In genomic region chr13:34650953-34651352, GRCm38 (mm10) we compare ENCODE assay signal across 8 mouse cellular contexts. TPM values are rescaled to one million over a fixed set of nuclear protein-coding genes. Genes with fewer than 3 reads are reported as not detected.
A peak's percentile ranks its signal among the peaks of the same experiment; 100 is the strongest.
DNase-seq lines count a peak whose midpoint lies in the region; ATAC-seq lines count a peak whose summit lies in the region.

No protein-coding gene starts in this region.

- H3K4me3 ChIP-seq in intestine, embryonic 14.5 days (ENCODE audit: low read depth, low read length): peak overlapping the region; percentile 57
- peak overlapping the region; percentile 62 for H3K4me3 ChIP-seq in liver, embryonic 11.5 days (ENCODE audit: low read depth, low read length)
- H3K4me3 ChIP-seq in neural tube, embryonic 12.5 days: no peak overlapping the region; the same call in 1 of the 2 replicates

- H3K9me3 ChIP-seq in intestine, embryonic 14.5 days (ENCODE audit: control insufficient read depth, low read length): no peaks in the 10 kb centered on the region
- H3K9me3 ChIP-seq in liver, embryonic 11.5 days (ENCODE audit: control insufficient read depth, low read length): no peaks in the 10 kb centered on the region
- no peaks in the 10 kb centered on the region for H3K9me3 ChIP-seq in neural tube, embryonic 12.5 days

- DNase-seq in 3T3-L1 (ENCODE audit: low read depth, low spot score): peak; percentile 81
- peak; percentile 53 for DNase-seq in adipocyte (ENCODE audit: low spot score)
- DNase-seq in gastrocnemius, postnatal 25 days: peak; percentile 46
- DNase-seq in intestine, embryonic 14.5 days (ENCODE audit: low spot score): no peak
- DNase-seq in liver, embryonic 11.5 days (ENCODE audit: low spot score): no peak
- DNase-seq in spleen, postnatal 36 days (ENCODE audit: low spot score in 2 of 2): no peak
- DNase-seq in spleen, postnatal 10 days (ENCODE audit: low spot score in 2 of 2): no peak

- peak overlapping the region; percentile 71 for H3K9ac ChIP-seq in intestine, embryonic 14.5 days (ENCODE audit: low read length)
- peak overlapping the region; percentile 67; the same call in 1 of the 2 replicates for H3K9ac ChIP-seq in liver, embryonic 11.5 days (ENCODE audit: low read depth, low read length)
- H3K9ac ChIP-seq in neural tube, embryonic 12.5 days: no peak overlapping the region

- no peak for ATAC-seq in intestine, embryonic 14.5 days (replicated peaks; ENCODE audit: low FRiP score, low TSS enrichment, low read depth)
- ATAC-seq in liver, embryonic 11.5 days (replicated peaks; ENCODE audit: low FRiP score): no peak
- ATAC-seq in neural tube, embryonic 12.5 days (ENCODE audit: low FRiP score, low read depth): no peak

- WGBS in intestine, embryonic 14.5 days: 33% methylated on average over 10 of the region's 10 CpGs
- 23% methylated on average over 10 of the region's 10 CpGs for WGBS in liver, embryonic 11.5 days
- WGBS in neural tube, embryonic 12.5 days: 34% methylated on average over 10 of the region's 10 CpGs

- H3K36me3 ChIP-seq in intestine, embryonic 14.5 days (ENCODE audit: control insufficient read depth, insufficient read depth, low read length): no peaks in the 10 kb centered on the region
- no peaks in the 10 kb centered on the region for H3K36me3 ChIP-seq in liver, embryonic 11.5 days (ENCODE audit: control insufficient read depth, insufficient read depth, low read length)
- H3K36me3 ChIP-seq in neural tube, embryonic 12.5 days: no peaks in the 10 kb centered on the region

- H3K4me2 ChIP-seq in intestine, embryonic 14.5 days (ENCODE audit: low read length): peak overlapping the region; percentile 78
- H3K4me2 ChIP-seq in liver, embryonic 11.5 days: peak overlapping the region; percentile 81
- H3K4me2 ChIP-seq in neural tube, embryonic 12.5 days (replicated peaks): peak overlapping the region; percentile 94

- peaks cover 20% of the 10 kb centered on the region for H3K4me1 ChIP-seq in intestine, embryonic 14.5 days (replicated peaks; ENCODE audit: control insufficient read depth, insufficient read depth, low read length)
- H3K4me1 ChIP-seq in liver, embryonic 11.5 days (replicated peaks; ENCODE audit: control insufficient read depth, insufficient read depth, low read length): peaks cover 4% of the 10 kb centered on the region; the same call in 1 of the 2 replicates
- H3K4me1 ChIP-seq in neural tube, embryonic 12.5 days: peaks cover 17% of the 10 kb centered on the region

- H3K27me3 ChIP-seq in intestine, embryonic 14.5 days (replicated peaks; ENCODE audit: control insufficient read depth, insufficient read depth, low read length): peaks cover 22% of the 10 kb centered on the region
- H3K27me3 ChIP-seq in liver, embryonic 11.5 days (replicated peaks; ENCODE audit: control insufficient read depth, insufficient read depth, low read length): peaks cover 46% of the 10 kb centered on the region
- peaks cover 41% of the 10 kb centered on the region for H3K27me3 ChIP-seq in neural tube, embryonic 12.5 days (replicated peaks)

- no peak overlapping the region for H3K27ac ChIP-seq in intestine, embryonic 14.5 days (ENCODE audit: low read depth)
- no peak overlapping the region for H3K27ac ChIP-seq in liver, embryonic 11.5 days (ENCODE audit: low read depth, low read length)
- no peak overlapping the region for H3K27ac ChIP-seq in neural tube, embryonic 12.5 days

RNA-seq across cellular contexts. Expression of gene Pxdc1, which starts 2.3 kb away (rescaled TPM):
- 1 to 10 TPM; 4.6 TPM for total RNA-seq in gastrocnemius, postnatal 25 days (2021)
- 10.7 and 13.6 TPM in 2 replicates for polyA plus RNA-seq in intestine, embryonic 14.5 days (2014; fragmentation: Nextera tagmentation; extraction: Ambion mirVana)
- polyA plus RNA-seq in liver, embryonic 11.5 days (2014; fragmentation: Nextera tagmentation; extraction: Ambion mirVana): 11.7 and 13.1 TPM in 2 replicates
- polyA plus RNA-seq in neural tube, embryonic 12.5 days (2016; fragmentation: Nextera tagmentation; extraction: Ambion mirVana): 3.9 and 4.7 TPM in 2 replicates

Comparison
In these comparisons a context has a peak if more than half of its experiments do, and no peak if none do; other contexts are left out.
1. DNase-seq: peak in 3T3-L1 (single experiment), adipocyte (single experiment) and gastrocnemius, postnatal 25 days (single experiment); none in intestine, embryonic 14.5 days (single experiment), liver, embryonic 11.5 days (single experiment), spleen, postnatal 36 days (0 of 2) and spleen, postnatal 10 days (0 of 2).
2. Peak in every context shown above with its lines, with median percentiles within 50 percentile points of each other: H3K4me2 ChIP-seq.